Mouse (Mus musculus): ENCODE data around the gene Elp6.

GRCm38 (mm10) chr9:110330341-110330740 lies 25.4 kb downstream of the Elp6 start:
- TF ChIP-seq GATA1 (IDR thresholded peaks at IDR 0.05; ENCODE audit: borderline replicate concordance, low read length) (no peak), FLI1 (IDR thresholded peaks at IDR 0.05; ENCODE audit: low read length) (no peak)
